Mouse (Mus musculus) olfactory bulb, adult 2 months (tissue): Measurements from ENCODE around the gene Mpz. TPM values are rescaled to one million over a fixed set of nuclear protein-coding genes. Genes with fewer than 3 reads are reported as not detected.

Experiments
- H3K27ac ChIP-seq: fragments of 200-500 bp; 2 replicates; pipeline ENCODE4 v1.5.1; 2012; ENCODE audit warnings: low read depth, low read length; ENCODE audit not compliant: insufficient read depth
- H3K4me1 ChIP-seq: fragments of 200-500 bp; 2 replicates; pipeline ENCODE4 v1.6.1; 2012; ENCODE audit warnings: low read length; ENCODE audit not compliant: control insufficient read depth, insufficient read depth
- H3K4me3 ChIP-seq: fragments of 200-500 bp; 2 replicates; pipeline ENCODE4 v1.5.1; 2012; ENCODE audit warnings: mild to moderate bottlenecking, low read depth, low read length, moderate library complexity; ENCODE audit not compliant: insufficient read depth
- CTCF ChIP-seq: fragments of 200-500 bp; IDR thresholded peaks from 2 replicates; pipeline ENCODE4 v1.5.1; 2012; ENCODE audit warnings: low read depth, mild to moderate bottlenecking, low read length, moderate library complexity; ENCODE audit not compliant: insufficient read depth
- POLR2A ChIP-seq: fragments of 200-500 bp; IDR thresholded peaks from 2 replicates; pipeline ENCODE4 v1.6.1; 2012; ENCODE audit warnings: mild to moderate bottlenecking, low read depth, low read length, moderate library complexity; ENCODE audit not compliant: insufficient read depth
- WGBS: fragments of 180-500 bp; shearing (Covaris S2); methylation state at CpG from one replicate; pipeline ENCODE4 v1.1.7; 2018; 5-methylcytosine and 5-hydroxymethylcytosine counted together
- polyA plus RNA-seq: library from polyadenylated mRNA; stranded (reverse); fragments of >200 nt; gene quantifications from 2 replicates; pipeline ENCODE4 v1.2.4, GENCODE M21; 2012; ENCODE audit warnings: low replicate concordance; ENCODE audit not compliant: missing spikeins, insufficient read depth, insufficient read length

The Mpz gene
- polyA plus RNA-seq, 1 experiment = not detected

DNA sequence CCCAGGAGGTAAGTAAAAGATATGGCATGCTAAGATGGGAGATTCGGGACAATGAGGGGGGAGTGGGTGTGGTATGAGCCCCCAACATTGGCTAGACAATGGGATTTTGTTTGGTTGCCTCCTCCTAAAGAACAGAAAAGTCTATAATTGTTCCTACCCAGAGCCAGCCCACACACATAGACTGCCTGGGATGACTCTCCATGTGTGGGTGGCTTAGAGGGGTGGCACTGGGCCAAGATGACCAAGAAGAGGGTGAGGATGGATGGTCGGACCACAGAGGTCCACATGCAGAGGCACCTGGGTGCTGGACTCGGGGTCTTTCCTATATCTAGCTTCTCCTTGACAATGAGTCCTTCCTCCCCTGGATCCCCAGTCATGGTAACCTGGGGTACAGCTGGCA, 6.1 kb downstream of the Mpz start:
- TF ChIP-seq POLR2A (no peak), CTCF (no peak)
- Histone ChIP-seq H3K4me3 (no peak overlapping the region), H3K27ac (no peak overlapping the region), H3K4me1 (peaks cover 8% of the 10 kb centered on the region; the same call in 1 of the 2 replicates)
- WGBS = 55% methylated on average over 3 of the region's 3 CpGs

DNA sequence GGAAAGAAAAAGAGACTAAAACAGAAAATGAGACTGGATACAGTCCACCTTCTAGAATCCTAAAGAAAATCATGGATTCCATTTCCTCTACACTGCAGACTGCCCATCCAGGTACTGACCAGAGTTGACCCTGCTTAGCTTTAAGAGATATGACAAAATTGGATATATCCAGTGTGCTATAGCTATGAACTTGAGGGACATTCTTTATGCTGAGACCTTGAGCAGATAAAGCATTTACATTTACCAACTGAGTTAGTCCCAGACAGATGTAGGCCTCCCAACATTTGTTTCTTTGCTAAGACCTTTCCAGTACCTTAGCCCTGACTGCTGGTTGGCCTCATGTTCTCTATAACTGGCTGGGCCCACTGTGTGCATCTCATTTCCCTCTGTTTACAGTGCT, 7.5 kb downstream of the Mpz start:
- no peak overlapping the region for H3K27ac ChIP-seq
- peaks cover 8% of the 10 kb centered on the region; the same call in 1 of the 2 replicates for H3K4me1 ChIP-seq
- TF ChIP-seq POLR2A (no peak), CTCF (no peak)

DNA sequence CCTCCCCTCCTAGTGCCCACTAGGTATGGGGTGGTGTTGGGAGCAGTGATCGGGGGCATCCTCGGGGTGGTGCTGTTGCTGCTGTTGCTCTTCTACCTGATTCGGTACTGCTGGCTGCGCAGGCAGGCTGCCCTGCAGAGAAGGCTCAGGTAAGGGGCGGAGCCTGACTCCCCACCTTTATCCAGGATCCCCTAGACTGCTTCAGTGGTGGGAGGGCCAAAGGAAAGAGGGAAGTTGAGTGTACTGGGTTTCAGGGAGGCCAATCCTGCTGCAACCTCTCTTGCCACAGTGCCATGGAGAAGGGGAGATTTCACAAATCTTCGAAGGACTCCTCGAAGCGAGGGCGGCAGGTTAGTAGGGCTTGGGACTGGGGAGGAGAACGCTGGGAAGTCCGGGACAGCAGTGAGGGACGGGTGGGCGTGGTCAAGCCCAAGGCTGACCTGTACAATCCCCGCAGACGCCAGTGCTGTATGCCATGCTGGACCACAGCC, 9.0 kb downstream of the Mpz start:
- Histone ChIP-seq H3K27ac (no peak overlapping the region), H3K4me3 (no peak overlapping the region), H3K4me1 (peaks cover 8% of the 10 kb centered on the region; the same call in 1 of the 2 replicates)
- 16% methylated on average over 15 of the region's 15 CpGs for whole genome bisulfite sequencing
- TF ChIP-seq CTCF (no peak), POLR2A (no peak)

More for the DNA sequence above, 7.5 kb downstream of the Mpz start:
- H3K4me3 ChIP-seq = no peak overlapping the region

DNA sequence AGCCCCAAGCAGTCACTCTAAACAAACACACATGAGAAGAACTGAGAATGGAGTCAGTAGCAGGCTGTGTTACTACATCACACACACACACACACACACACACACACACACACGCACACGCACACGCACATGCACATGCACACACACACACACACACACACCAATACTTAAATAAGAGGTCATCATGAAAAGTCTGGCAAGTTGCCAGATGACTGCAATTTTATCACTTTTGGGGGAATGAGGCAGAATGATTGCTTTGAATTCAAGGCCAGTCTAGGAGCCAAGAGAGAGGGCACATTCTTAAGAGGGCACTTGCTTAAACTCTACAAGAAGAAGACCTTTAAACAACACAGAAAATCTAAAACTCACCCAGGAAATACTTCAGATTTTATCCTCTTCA, 12.0 kb downstream of the Mpz start:
- no peak overlapping the region for H3K27ac ChIP-seq
- peaks cover 6% of the 10 kb centered on the region; the same call in 1 of the 2 replicates for H3K4me1 ChIP-seq
- no peak for TF ChIP-seq CTCF
- H3K4me3 ChIP-seq = no peak overlapping the region
- 86% methylated on average over 3 of the region's 3 CpGs for WGBS

DNA sequence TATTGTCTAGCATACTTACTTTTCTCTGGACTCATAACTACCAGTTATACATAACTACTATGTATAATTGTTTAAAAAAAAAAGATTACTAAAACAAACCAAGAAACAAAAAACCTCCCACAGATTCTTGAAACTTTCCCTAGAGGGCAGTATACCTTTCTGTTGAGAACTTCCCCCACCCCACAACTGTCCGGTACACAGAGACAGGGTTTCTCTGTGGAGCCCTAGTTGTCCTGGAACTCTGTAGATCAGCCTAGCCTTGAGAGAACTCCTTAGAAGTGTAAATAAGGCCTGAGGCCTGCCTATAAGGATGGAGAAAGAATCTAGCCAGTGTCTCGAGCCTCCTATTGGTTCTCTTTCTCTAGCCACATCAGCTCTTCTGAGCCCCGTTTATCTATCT, 13.7 kb downstream of the Mpz start:
- TF ChIP-seq POLR2A = no peak
- TF ChIP-seq CTCF = no peak
- Histone ChIP-seq H3K4me1 (peaks cover 6% of the 10 kb centered on the region; the same call in 1 of the 2 replicates), H3K27ac (no peak overlapping the region), H3K4me3 (no peak overlapping the region)
- whole genome bisulfite sequencing = 35% methylated on average over 3 of the region's 3 CpGs

DNA sequence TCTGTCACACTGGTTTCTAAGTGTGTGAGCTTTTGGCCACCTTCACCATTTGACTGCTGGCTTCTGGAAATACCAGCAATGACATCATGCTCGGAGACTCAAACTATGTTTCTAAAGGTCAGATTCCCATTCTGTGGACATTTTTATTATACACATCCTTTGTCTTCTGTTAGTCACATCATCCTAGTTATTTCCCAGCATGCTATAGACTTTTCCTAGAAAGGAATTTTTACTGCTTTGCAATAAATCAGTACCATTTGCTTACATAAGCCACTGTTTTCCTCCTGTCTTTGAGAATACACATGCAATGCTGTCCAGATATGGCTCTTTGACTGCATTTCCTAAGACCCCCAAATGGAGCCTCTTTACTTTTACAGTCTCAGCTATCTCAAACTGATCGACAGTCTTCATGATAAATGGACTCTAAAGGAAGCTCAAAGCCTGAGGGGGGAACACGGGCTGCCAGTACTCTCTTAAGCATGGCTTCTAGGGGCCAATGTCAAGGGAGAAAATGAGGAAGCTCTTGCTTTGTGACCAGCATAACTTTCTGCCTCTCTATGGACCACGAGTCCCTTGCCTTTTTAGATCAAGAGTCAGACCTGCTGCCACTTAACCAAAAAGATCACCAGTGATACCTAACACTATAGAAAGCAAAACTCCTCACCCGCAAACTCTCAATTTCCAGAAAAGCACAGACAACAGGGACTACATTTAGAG, 15.3 kb downstream of the Mpz start:
- Histone ChIP-seq H3K27ac (no peak overlapping the region), H3K4me3 (no peak overlapping the region), H3K4me1 (peaks cover 1% of the 10 kb centered on the region)
- 81% methylated on average over 5 of the region's 5 CpGs for WGBS
- TF ChIP-seq POLR2A = no peak
- TF ChIP-seq CTCF = no peak

DNA sequence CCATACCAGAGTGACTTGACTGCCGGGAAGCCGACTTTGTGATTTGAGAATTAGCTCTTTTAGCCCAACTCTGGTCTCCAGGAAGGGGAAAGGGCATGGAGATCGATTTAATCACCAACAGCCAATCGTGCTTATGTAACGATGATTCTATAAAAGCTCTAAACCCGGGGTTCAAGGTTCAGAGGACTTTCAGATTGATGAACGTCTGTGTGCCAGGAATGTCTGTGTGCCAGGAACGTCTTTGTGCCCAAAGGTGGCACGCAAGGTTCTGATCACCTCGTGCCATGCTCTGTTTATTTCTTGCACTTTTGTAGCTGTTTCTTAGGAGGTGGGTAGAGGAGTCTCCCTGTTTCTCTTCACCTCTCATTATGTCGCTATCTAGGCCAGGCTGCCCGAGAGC, 18.4 kb downstream of the Mpz start:
- WGBS = 89% methylated on average over 12 of the region's 12 CpGs
- H3K4me3 ChIP-seq = no peak overlapping the region

DNA sequence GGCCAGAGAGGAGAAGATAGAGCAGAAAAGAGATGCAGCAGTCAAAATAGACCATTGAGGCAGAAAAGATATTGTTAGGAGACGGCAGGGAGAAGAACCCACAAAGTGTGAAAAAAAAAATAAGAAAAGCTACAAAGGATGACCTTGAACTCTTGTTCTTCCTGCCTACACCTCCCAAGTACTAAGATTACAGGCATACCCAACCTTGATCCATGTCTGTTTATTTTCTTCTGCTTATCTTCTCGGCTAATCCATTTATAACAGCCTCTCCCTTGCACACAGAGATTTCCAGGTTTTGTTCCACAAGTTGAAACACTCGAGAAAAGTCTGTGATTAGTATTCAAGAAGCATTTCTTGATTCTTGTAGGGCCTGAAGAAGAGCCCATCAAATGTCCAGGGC, 19.4 kb downstream of the Mpz start:
- no peak for TF ChIP-seq POLR2A
- TF ChIP-seq CTCF = no peak
- 66% methylated on average over 3 of the region's 3 CpGs for WGBS
- H3K27ac ChIP-seq = no peak overlapping the region

More for the DNA sequence above, 18.4 kb downstream of the Mpz start:
- Histone ChIP-seq H3K4me1 (peaks cover 17% of the 10 kb centered on the region), H3K27ac (no peak overlapping the region)
- TF ChIP-seq POLR2A = no peak
- no peak for TF ChIP-seq CTCF

DNA sequence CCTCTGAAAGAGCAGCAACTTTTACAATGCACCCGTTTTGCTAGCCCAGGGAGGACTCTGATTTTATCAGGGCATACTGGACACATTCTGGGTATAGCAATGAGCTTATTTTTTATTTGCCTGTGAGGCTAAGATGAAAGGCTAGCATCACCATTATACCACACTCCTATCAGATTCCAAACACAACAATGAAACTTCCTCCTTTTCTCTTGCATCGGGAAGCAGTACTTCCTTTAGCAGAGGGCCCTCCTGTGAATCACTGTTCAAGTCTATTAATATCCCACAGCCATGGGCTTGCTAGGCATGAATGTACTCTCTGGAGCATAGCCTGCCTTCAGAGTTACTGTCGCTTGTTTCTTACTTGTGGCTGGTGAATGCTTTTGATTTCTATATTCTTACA, 20.6 kb downstream of the Mpz start:
- Histone ChIP-seq H3K27ac (peak overlapping the region; percentile 76; the same call in 1 of the 2 replicates), H3K4me3 (no peak overlapping the region), H3K4me1 (peaks cover 18% of the 10 kb centered on the region)
- no peak for TF ChIP-seq CTCF
- no peak for TF ChIP-seq POLR2A
- WGBS = 30% methylated on average over 3 of the region's 3 CpGs

More for the DNA sequence above, 19.4 kb downstream of the Mpz start:
- Histone ChIP-seq H3K4me1 (peaks cover 18% of the 10 kb centered on the region), H3K4me3 (no peak overlapping the region)

DNA sequence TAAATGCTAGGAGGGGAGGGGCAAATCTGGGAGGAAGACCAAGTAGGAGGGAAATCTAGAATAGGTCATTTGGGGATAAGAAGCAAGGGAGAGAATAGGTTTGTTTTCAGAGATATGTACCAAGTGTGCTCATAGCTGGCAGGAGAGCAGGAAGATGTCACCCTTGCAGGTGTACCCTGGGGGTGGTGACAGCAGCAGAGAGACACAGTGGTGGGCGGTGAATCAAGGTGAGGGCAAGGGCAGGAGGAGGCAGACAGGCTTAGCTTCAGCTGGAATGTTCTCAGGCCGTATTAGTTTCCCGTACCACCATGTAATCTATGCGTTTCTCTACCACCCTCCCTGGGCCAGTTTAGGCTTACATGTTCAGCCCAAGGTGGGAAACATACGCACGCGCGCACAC, 22.3 kb downstream of the Mpz start:
- Histone ChIP-seq H3K27ac (peak overlapping the region; percentile 83), H3K4me1 (peaks cover 23% of the 10 kb centered on the region), H3K4me3 (no peak overlapping the region)
- no peak for TF ChIP-seq POLR2A
- WGBS = 83% methylated on average over 8 of the region's 8 CpGs
